Mouse (Mus musculus): Measurements from ENCODE around the gene Fam129b. TPM values are rescaled to one million over a fixed set of nuclear protein-coding genes. Genes with fewer than 3 reads are reported as not detected.

The Fam129b gene
- polyA plus RNA-seq, 1 experiment from 2014 or later = 185 TPM

DNA sequence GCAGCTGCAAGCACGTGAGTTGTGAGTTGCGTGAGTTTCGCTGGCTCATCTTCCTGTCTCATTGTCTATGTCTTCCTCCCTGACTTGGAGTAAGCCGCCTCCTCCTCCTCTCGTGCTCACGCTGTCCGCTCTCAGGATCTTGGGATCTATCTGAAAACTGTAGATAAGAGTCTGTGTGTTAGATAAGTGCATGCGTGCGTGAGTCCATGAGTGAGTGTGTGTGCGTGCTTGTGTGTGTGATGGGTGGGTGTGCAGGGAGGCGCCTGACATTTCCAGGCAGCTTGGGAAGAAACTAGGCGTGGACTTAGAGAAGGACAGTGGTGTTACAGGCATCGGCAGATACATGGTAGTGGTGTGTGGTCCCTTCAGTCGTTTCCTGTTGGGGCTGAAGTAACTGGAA lies 16.6 kb downstream of the Fam129b start:
- Histone ChIP-seq H3K4me3 (ENCODE audit: inconsistent target) (no peak overlapping the region), H3K27ac (peak overlapping the region; percentile 94), H3K79me2 (ENCODE audit: inconsistent target) (peaks cover 100% of the 10 kb centered on the region), H3K36me3 (ENCODE audit: inconsistent target) (no peaks in the 10 kb centered on the region)
- 65% methylated on average over 14 of the region's 14 CpGs for WGBS (ENCODE audit: missing documents)

DNA sequence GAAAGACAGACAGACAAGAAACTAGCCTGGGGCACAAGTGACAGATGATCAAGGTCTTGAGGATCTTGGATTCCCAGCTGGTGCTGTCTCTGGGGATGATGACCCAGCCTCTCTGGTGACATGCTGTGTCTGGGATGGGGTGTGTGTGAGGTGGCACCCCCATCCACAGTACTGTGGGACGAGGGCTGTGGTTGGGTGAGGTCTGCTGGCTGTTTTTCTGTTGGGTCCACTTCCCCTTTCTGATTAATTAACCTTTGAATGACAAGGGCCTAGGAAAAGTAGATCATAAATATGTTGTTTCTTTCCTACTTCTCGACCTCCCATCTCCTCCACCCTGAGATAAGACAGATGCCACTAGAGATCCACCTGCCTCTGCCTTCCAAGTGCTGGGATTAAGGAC lies 18.2 kb downstream of the Fam129b start:
- Histone ChIP-seq H3K4me3 (ENCODE audit: inconsistent target) (no peak overlapping the region), H3K79me2 (ENCODE audit: inconsistent target) (peaks cover 100% of the 10 kb centered on the region), H3K36me3 (ENCODE audit: inconsistent target) (no peaks in the 10 kb centered on the region), H3K27ac (peak overlapping the region; percentile 94)
- WGBS (ENCODE audit: missing documents) = 5% methylated on average over 2 of the region's 2 CpGs

DNA sequence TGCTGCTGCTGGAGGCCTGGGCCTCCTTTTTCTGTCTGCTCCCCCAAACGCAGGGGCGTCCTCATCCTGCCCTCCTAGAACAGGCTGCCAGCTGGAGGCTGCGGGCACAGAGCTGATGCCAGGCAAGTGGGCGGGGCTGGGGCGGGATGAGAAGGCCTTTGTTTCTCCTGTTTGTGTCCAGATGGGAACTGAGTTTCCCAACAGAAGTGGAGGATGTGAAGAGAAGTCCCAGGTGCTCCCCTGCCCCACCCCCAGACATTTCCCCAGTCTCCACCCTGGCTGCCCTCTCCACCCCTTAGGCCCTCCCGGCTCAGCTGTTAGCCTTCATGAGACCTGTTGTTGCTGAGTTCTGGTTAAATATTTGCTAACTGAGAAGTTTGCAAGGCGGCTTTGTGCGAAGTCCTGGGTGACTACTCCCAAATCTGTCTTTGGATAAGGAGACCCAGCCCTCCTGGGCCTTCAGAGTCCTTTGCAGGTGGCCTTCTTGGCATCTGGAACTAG lies 19.7 kb downstream of the Fam129b start:
- peak overlapping the region; percentile 94 for H3K27ac ChIP-seq
- no peaks in the 10 kb centered on the region for H3K36me3 ChIP-seq (ENCODE audit: inconsistent target)
- H3K79me2 ChIP-seq (ENCODE audit: inconsistent target) = peaks cover 100% of the 10 kb centered on the region
- no peak overlapping the region for H3K4me3 ChIP-seq (ENCODE audit: inconsistent target)
- WGBS (ENCODE audit: missing documents) = 70% methylated on average over 8 of the region's 8 CpGs

DNA sequence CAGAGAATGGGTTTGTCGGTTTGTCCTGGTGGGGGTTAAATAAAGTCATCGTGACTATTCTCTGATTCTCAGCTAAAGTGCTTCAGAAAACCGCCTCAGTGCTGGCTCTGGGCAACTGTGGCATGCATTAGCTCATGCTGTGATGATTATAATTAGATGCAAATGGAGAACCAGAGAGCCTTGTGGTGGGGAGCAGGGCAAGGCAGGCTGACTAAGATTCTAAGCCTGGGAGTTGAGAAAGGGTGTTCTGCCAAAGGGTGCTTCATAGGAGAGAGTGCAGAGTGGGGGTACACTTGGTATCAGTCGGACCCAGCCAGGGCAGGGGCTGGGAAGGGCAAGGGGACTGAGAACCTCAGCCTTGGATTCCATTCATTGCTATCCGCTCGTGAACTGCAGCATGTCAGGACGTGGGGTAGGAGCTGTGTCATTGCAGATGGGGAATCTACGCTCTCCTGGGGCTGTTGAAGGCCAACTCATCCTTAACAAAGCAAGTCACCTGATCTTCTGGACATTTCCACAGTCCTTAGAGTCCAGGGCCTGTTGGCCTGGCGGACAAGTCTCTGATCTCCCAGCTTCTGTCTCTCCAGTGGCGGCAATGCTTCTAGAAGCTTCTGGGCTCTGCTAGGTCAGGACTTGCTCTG lies 20.7 kb downstream of the Fam129b start:
- Histone ChIP-seq H3K36me3 (ENCODE audit: inconsistent target) (no peaks in the 10 kb centered on the region), H3K79me2 (ENCODE audit: inconsistent target) (peaks cover 100% of the 10 kb centered on the region), H3K27ac (peak overlapping the region; percentile 94), H3K4me3 (ENCODE audit: inconsistent target) (no peak overlapping the region)
- 59% methylated on average over 10 of the region's 10 CpGs for WGBS (ENCODE audit: missing documents)

DNA sequence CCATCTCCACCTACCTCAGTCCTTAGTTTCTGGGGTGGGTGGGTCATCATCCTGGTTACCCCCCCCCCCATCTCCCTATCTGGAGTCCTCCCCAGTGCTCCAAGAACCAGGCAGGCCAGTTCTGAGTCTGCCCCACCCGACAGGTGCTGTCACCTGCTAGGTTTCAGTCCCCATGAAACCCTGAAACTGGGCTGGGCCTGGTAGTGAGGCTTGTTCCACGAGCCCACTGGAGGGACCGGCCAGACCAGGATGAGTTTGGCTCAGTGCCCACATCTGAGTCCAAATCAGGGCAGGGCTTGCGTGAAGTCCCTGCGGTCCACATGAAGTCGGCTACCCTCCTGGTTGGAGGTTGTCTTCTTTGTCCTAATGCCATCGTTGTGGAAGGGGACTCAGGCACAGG lies 23.1 kb downstream of the Fam129b start:
- Histone ChIP-seq H3K79me2 (ENCODE audit: inconsistent target) (peaks cover 100% of the 10 kb centered on the region), H3K36me3 (ENCODE audit: inconsistent target) (no peaks in the 10 kb centered on the region), H3K27ac (peak overlapping the region; percentile 94), H3K4me3 (ENCODE audit: inconsistent target) (no peak overlapping the region)
- WGBS (ENCODE audit: missing documents) = 91% methylated on average over 6 of the region's 7 CpGs

DNA sequence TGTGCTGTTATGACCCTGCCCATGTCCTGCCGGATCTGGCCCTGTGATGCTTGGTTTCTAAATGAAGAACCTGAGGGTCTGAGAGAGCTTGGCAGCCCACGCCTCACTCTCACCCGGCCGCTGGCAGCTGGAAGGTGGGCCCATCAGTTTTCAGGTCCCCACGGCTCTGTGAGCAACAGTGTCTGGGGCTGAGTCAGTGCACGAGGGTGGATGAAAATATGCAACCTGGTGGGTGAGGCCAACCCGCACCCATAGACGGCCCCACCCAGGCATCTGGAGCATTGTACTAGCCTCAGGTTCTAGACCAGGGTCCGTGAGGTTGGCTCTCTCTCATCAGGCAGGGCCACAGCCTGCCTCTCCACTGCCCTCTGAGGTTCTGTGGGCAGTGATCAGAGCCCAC lies 26.2 kb downstream of the Fam129b start:
- 92% methylated on average over 6 of the region's 9 CpGs for WGBS (ENCODE audit: missing documents)
- Histone ChIP-seq H3K4me3 (ENCODE audit: inconsistent target) (no peak overlapping the region), H3K36me3 (ENCODE audit: inconsistent target) (peaks cover 5% of the 10 kb centered on the region; the same call in 1 of the 2 replicates), H3K27ac (0 out of 2 replicates have a peak overlapping the region, but pooled peaks have one; percentile 1), H3K79me2 (ENCODE audit: inconsistent target) (peaks cover 100% of the 10 kb centered on the region)

DNA sequence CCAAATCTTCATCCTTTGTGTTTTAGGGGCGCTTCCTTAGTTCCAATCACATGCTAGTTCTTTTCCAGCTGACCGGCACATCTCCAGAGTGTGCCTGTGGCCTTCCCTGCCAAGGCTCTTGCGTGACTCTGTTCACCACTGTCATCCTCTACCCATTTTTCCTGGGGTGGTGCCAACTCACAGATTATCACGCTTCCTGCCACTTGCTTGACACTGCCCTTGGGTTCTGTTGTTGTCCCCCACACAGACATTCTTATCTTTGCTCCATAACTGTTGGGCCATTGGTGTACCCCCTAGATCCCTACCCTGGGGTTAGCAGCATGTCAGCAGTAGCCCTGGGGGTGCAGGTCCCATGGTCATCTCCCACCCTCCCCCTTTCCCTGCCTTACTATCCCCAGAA lies 27.6 kb downstream of the Fam129b start:
- peaks cover 100% of the 10 kb centered on the region for H3K79me2 ChIP-seq (ENCODE audit: inconsistent target)
- peaks cover 8% of the 10 kb centered on the region; the same call in 1 of the 2 replicates for H3K36me3 ChIP-seq (ENCODE audit: inconsistent target)
- WGBS (ENCODE audit: missing documents) = 94% methylated on average over 4 of the region's 4 CpGs
- no peak overlapping the region for H3K4me3 ChIP-seq (ENCODE audit: inconsistent target)
- H3K27ac ChIP-seq = 0 out of 2 replicates have a peak overlapping the region, but pooled peaks have one; percentile 19

DNA sequence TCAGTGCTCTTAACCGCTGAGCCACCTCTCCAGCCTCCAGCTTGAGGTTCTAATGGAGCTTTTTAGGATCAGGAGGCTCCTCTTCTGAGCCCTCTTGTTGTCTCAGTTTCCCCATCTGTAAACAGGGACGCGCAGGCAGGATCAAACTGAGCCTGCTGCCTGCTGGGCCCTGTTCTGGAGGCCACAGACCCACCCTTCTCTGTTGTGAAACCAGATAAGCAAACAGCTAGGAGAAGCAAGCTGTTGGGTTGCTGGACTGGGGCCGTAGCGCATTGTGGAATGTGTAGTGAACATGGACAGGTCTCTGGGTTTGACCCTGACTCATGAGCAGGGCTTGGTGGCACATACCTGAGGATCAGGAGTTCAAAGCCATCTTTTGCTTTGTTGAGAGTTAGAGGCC lies 28.7 kb downstream of the Fam129b start:
- H3K79me2 ChIP-seq (ENCODE audit: inconsistent target) = peaks cover 99% of the 10 kb centered on the region
- WGBS (ENCODE audit: missing documents) = 98% methylated on average over 5 of the region's 5 CpGs
- H3K36me3 ChIP-seq (ENCODE audit: inconsistent target) = peaks cover 18% of the 10 kb centered on the region; the same call in 1 of the 2 replicates
- H3K4me3 ChIP-seq (ENCODE audit: inconsistent target) = no peak overlapping the region
- peak overlapping the region; percentile 77; the same call in 1 of the 2 replicates for H3K27ac ChIP-seq

DNA sequence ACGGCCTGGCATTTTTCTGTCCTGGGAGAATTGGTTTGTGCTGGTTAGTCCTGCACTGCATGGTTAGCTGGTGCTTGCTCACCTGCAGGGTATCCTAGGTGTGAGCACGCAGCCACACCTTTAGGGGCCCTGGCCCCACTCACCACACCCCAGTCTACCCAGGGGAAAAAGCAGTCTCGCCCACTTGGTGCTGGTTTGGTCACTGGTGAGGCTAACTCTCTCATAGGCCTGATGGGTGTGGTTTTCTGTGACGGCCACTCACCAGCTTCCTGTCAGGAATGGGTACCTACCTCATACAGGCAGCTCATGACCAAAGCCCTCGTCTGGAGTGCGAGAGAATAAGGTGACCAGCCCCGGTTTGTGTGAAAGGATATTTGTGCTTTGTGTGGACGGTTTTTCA lies 29.4 kb downstream of the Fam129b start:
- Histone ChIP-seq H3K36me3 (ENCODE audit: inconsistent target) (peaks cover 24% of the 10 kb centered on the region; the same call in 1 of the 2 replicates), H3K4me3 (ENCODE audit: inconsistent target) (no peak overlapping the region), H3K79me2 (ENCODE audit: inconsistent target) (peaks cover 99% of the 10 kb centered on the region), H3K27ac (0 out of 2 replicates have a peak overlapping the region, but pooled peaks have one; percentile 77)
- 82% methylated on average over 8 of the region's 8 CpGs for WGBS (ENCODE audit: missing documents)

DNA sequence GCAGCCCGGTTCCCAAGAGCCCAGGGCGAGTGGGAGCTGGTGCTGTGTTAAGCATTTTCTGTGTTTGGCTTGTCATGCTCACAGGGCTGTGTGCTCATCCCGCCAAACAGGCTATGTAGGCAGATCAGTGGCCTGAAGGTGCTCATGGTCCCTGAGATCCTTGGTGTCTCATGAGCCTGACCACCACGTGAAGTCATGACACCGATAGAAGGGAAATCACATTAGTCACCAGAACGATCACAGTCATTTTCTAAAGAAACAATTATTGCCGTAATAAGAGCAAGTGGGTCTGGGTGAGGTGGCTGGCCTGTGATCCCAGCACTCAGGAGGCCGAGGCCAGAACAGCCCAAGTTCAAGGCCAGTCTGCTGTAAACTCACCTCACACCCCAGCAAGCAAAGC lies 31.5 kb downstream of the Fam129b start:
- peak overlapping the region; percentile 77 for H3K27ac ChIP-seq
- H3K36me3 ChIP-seq (ENCODE audit: inconsistent target) = peaks cover 43% of the 10 kb centered on the region
- peaks cover 83% of the 10 kb centered on the region for H3K79me2 ChIP-seq (ENCODE audit: inconsistent target)
- H3K4me3 ChIP-seq (ENCODE audit: inconsistent target) = no peak overlapping the region
- 74% methylated on average over 8 of the region's 8 CpGs for WGBS (ENCODE audit: missing documents)

DNA sequence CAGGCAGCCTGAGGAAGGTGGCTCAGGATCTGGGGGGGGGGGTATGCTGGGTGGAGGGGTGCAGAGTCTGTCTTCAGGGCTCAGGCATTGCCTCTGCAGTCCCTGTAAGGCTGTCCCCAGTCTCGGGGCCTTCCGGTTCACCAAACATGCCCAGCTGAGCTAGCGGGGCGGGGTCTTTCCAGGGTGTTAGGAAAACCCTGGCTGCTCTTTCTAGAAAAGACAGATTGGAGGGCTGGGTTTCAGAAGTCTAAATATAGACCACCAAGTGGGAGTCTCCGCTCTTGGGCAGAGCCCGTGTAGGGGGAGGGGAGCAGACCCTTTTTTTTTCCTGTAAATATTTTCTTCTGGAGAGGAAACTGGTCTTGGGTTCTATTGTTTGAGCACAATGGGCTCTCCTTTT lies 32.4 kb downstream of the Fam129b start:
- Histone ChIP-seq H3K36me3 (ENCODE audit: inconsistent target) (peaks cover 50% of the 10 kb centered on the region), H3K27ac (peak overlapping the region; percentile 77), H3K79me2 (ENCODE audit: inconsistent target) (peaks cover 83% of the 10 kb centered on the region), H3K4me3 (ENCODE audit: inconsistent target) (no peak overlapping the region)
- 92% methylated on average over 6 of the region's 6 CpGs for WGBS (ENCODE audit: missing documents)

DNA sequence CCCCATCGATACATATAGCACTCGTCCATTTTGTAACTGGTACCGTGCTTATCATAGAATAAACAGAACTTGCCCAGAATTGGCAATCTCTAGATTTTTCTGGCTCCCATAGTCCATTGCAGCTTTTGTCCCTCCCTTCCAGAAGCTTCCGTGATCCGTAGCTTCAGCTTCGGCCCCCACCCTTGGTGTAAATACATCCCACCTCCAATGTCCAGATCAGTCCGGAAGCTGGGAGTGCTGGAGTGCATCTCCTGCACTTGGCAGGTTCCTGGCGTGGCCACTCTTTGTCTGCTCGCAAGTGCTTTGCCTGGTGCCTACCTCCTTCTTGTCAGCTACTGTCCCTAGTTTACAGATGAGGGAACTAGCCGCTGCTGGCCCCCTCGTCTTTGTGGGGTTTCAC lies 32.9 kb downstream of the Fam129b start:
- H3K4me3 ChIP-seq (ENCODE audit: inconsistent target) = no peak overlapping the region
- peaks cover 83% of the 10 kb centered on the region for H3K79me2 ChIP-seq (ENCODE audit: inconsistent target)
- WGBS (ENCODE audit: missing documents) = 93% methylated on average over 10 of the region's 11 CpGs
- H3K27ac ChIP-seq = peak overlapping the region; percentile 77
- peaks cover 50% of the 10 kb centered on the region for H3K36me3 ChIP-seq (ENCODE audit: inconsistent target)

DNA sequence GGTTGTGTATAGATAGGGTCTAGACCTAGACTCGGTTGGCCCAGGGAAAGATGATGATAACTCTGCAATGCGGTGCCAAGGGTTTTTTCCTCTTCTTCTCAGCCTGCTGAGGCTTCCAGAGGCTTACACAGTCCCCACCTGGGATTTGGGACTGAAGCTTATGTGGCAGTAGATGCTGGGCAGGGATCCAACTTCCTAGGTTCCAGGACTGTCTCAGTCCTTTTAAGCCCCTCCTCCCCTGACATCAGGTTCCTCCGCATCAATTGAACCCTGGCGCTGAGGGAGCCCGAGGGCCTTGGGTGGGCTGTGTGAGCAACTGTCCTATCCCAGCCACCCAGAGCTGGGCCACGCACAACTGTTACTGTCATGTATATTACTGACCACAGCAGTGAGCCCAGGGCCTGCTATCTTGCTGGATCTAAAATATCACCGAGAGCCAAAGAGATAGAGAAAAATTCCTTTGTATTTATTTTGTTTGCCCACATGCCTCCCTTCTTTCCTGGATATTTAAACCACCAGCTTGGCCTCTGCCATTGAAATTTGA lies 35.8 kb downstream of the Fam129b start:
- Histone ChIP-seq H3K36me3 (ENCODE audit: inconsistent target) (peaks cover 45% of the 10 kb centered on the region), H3K79me2 (ENCODE audit: inconsistent target) (peaks cover 79% of the 10 kb centered on the region), H3K27ac (no peak overlapping the region), H3K4me3 (ENCODE audit: inconsistent target) (no peak overlapping the region)
- 92% methylated on average over 7 of the region's 7 CpGs for WGBS (ENCODE audit: missing documents)

DNA sequence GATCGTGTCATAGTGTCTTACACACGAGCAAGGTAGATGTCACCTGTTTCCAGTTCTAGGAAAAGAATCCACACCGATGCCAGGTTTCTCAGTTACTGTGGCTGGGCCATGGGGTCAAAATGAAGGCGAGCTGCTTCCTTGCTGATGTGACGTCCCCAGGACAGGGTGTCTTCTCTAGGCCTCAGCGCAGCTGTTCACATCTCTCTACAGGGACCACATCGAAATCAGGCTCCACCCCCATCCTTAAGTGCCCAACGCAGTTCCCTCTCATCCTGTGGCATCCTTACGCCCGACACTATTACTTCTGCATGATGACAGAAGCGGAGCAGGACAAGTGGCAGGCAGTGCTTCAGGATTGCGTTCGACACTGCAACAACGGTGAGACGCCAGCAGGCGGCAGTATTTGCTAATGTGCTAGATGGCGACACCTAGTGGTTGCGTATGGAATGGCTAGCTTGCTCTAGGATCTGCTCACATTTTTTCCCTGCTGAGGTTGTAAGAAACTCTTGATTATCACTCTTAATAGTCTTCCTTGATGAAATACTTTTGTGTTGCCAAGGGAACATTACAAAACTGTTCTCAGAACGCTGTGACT lies 36.4 kb downstream of the Fam129b start:
- 29% methylated on average over 19 of the region's 19 CpGs for WGBS (ENCODE audit: missing documents)
- Histone ChIP-seq H3K79me2 (ENCODE audit: inconsistent target) (peaks cover 73% of the 10 kb centered on the region), H3K36me3 (ENCODE audit: inconsistent target) (peaks cover 45% of the 10 kb centered on the region), H3K4me3 (ENCODE audit: inconsistent target) (no peak overlapping the region), H3K27ac (peak overlapping the region; percentile 7; the same call in 1 of the 2 replicates)

DNA sequence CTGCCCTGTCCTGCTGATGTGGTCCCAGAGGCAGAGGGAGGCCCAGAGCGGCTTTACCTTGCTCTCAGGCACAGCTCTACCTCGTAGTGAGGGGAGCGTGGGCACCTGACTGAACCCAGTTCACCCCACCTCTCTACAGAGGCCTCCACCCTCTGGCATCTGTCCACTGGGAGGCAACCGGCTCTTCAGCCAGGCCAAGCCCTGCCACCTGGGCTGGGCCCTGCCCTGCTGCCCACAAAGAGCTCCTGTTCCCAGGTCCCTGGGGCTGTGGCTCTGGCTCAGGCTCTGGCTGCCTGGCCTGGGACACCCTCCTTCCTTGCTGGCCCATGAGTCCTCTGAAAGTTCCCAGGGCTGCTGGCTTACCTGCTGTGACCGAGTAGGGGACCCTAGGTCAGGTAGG lies 38.4 kb downstream of the Fam129b start:
- 88% methylated on average over 5 of the region's 5 CpGs for WGBS (ENCODE audit: missing documents)
- peak overlapping the region; percentile 85 for H3K27ac ChIP-seq
- no peak overlapping the region for H3K4me3 ChIP-seq (ENCODE audit: inconsistent target)
- peaks cover 42% of the 10 kb centered on the region for H3K36me3 ChIP-seq (ENCODE audit: inconsistent target)
- peaks cover 69% of the 10 kb centered on the region for H3K79me2 ChIP-seq (ENCODE audit: inconsistent target)

Data from macrophage (primary cell).